ENCODE assay signal across 24 mouse cellular contexts in genomic region chr14:118197063-118197462, GRCm38 (mm10). TPM values are rescaled to one million over a fixed set of nuclear protein-coding genes. Genes with fewer than 3 reads are reported as not detected.
"Had no signal": no experiment of that assay in that cellular context is flagged by ENCODE, and none has a peak within 500 bp of the region (broad histone marks: within the 10 kb centered on the region; RNA-seq: fewer than 3 reads in every experiment).

No protein-coding gene starts in this region.

- DNase-seq: kidney, adult 11 months; kidney, adult 8-10 months; kidney, postnatal 14 days; kidney, postnatal 4 days; lung, embryonic 14.5 days; thymus, adult 18-20 months; thymus, postnatal 4 days had no signal

- H3K27me3 ChIP-seq: neural tube, embryonic 13.5 days had no signal

- H3K9ac ChIP-seq: kidney, embryonic 15.5 days; limb, embryonic 13.5 days; lung, embryonic 14.5 days; neural tube, embryonic 13.5 days had no signal

- H3K27ac ChIP-seq: kidney, embryonic 15.5 days; limb, embryonic 10.5 days; limb, embryonic 13.5 days; macrophage; neural tube, embryonic 13.5 days had no signal

- H3K36me3 ChIP-seq: kidney, embryonic 15.5 days; limb, embryonic 10.5 days; limb, embryonic 13.5 days; neural tube, embryonic 13.5 days had no signal

- H3K9me3 ChIP-seq: kidney, embryonic 15.5 days; limb, embryonic 10.5 days; limb, embryonic 13.5 days; neural tube, embryonic 13.5 days had no signal

- H3K4me1 ChIP-seq: kidney, embryonic 15.5 days; limb, embryonic 10.5 days; limb, embryonic 13.5 days had no signal

- H3K4me2 ChIP-seq: kidney, embryonic 15.5 days; limb, embryonic 13.5 days; lung, embryonic 14.5 days; midbrain, embryonic 11.5 days; neural tube, embryonic 13.5 days had no signal

- ATAC-seq: lung, postnatal 0 days; midbrain, embryonic 16.5 days had no signal

- H3K4me3 ChIP-seq: kidney, embryonic 15.5 days; limb, embryonic 10.5 days; limb, embryonic 13.5 days; megakaryocyte, embryonic 14.5 days; myocyte; neural tube, embryonic 13.5 days had no signal

RNA-seq across cellular contexts. Expression of gene Sox21, which starts 39.8 kb away (rescaled TPM):
- total RNA-seq: liver, adult 2 months; monocyte, adult 5-6 weeks; neutrophil, adult 5-6 weeks had no signal
- polyA plus RNA-seq: intestine, embryonic 14.5 days; liver, adult 2 months; liver, embryonic 16.5 days; macrophage; myocyte; spleen, adult 2 months; testis, adult 2 months had no signal
